Mouse (Mus musculus): ENCODE data around the gene Eci2.

GRCm38 (mm10) chr13:35036486-35036885, 9.6 kb upstream of the Eci2 start:
- no peak for TF ChIP-seq CTCF (conservative IDR thresholded peaks at IDR 0.05; ENCODE audit: low read length)
- no peak for TF ChIP-seq POU5F1 (IDR thresholded peaks at IDR 0.05; ENCODE audit: borderline replicate concordance, low read length)

Data from E14TG2a.4 (cell line).